Mouse (Mus musculus) heart, postnatal 0 days (tissue): ENCODE measurements around the gene Zmat5.

Source experiments
- CTCF ChIP-seq: IDR thresholded peaks from 2 replicates; pipeline ENCODE4 v1.5.1; 2016; ENCODE audit warnings: antibody characterized with exemption, control low read depth, low read depth
- EP300 ChIP-seq: IDR thresholded peaks from 2 replicates; pipeline ENCODE4 v1.6.1; 2016; ENCODE audit warnings: antibody characterized with exemption, low read depth

DNA sequence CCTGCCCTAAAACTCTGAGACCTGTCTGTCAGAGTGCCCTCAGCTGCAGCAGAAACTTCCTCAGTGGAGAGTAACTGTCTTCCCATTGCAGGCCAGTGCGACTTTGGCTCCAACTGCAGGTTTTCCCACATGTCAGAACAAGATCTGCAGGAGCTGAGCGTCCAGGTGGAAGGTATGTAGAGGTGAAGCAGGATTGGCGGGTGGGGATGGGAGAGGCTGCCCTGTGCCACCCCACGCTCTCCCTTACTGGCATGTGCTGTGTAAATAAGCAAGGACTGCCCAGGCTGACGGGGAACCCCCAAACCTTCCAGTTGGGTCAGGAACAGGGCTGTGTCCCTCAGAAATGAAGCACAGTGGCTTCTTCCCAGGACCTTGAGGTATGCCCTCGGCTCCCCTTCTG lies 25.6 kb downstream of the Zmat5 start:
- TF ChIP-seq CTCF (no peak), EP300 (no peak)
